Mouse (Mus musculus): ENCODE results near the gene Plk5. TPM values are rescaled to one million over a fixed set of nuclear protein-coding genes. Genes with fewer than 3 reads are reported as not detected.
A peak's percentile ranks its signal among the peaks of the same experiment; 100 is the strongest.

Plk5 gene
- total RNA-seq, 2 experiments from 2014 or later, result not detected

DNA sequence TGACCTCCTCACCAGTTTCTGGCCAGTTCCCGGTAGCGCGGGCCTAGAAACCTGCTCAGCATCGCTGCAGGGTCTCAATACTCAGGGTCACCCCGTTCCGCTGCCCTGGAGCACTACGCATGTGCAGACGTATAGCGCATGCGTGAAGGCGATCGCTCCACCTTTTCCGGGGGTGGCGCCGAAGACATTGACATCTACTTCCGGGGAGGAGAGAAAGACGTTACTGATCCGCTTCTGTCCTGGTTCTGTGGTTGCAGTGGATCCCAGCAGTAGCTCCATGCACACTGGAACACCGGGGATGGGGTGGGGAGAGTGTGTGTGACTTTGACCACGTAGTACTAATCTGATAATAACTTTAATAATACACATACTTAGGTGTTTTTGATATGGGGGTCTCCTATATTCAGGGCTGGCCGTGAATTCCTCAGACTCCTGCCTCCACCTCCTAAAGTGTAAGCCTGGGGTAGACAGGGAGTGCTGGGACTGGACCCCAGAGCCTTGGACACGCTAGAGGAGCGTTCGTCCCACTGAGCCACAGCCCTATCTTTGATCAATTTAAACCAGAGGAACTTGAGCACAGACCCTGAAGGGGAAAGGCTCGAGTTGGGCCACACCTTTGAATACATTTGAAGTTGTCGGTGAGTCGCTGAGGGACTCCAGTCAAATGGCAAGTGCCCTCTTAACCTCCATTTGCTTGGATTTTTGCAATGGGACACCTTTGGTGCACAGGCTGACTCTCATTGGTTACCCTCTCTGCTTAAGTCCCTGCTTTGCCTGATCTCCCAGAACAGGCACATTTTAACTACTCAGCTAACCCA, 50.6 kb downstream of the Plk5 start, which contains the start of gene Uqcr11:
TSS of gene Uqcr11 (minus strand) at position 147 of the 818 bp plus-strand sequence.
- ATAC-seq (replicated peaks; ENCODE audit: poor library complexity), result peak; percentile 82

DNA sequence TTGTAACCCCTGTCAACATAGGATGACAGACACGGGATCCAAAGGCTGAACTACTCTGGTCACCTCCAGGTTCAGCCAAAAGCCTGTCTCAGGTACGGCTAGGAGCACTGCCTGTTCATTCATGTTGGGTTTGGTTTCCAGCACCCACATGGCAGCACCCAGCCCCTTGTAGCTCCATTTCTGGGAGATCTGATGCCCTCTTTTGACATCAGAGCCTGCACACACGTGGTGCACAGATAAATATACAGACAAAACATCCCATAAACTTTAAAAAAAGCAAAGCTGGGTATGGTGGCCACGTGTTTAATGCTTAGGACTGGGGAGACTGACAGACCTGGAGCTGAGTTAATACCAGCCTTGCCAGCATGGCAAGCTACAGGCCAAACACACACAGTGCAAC, 51.7 kb downstream of the Plk5 start:
- no peak for ATAC-seq (replicated peaks; ENCODE audit: poor library complexity)

DNA sequence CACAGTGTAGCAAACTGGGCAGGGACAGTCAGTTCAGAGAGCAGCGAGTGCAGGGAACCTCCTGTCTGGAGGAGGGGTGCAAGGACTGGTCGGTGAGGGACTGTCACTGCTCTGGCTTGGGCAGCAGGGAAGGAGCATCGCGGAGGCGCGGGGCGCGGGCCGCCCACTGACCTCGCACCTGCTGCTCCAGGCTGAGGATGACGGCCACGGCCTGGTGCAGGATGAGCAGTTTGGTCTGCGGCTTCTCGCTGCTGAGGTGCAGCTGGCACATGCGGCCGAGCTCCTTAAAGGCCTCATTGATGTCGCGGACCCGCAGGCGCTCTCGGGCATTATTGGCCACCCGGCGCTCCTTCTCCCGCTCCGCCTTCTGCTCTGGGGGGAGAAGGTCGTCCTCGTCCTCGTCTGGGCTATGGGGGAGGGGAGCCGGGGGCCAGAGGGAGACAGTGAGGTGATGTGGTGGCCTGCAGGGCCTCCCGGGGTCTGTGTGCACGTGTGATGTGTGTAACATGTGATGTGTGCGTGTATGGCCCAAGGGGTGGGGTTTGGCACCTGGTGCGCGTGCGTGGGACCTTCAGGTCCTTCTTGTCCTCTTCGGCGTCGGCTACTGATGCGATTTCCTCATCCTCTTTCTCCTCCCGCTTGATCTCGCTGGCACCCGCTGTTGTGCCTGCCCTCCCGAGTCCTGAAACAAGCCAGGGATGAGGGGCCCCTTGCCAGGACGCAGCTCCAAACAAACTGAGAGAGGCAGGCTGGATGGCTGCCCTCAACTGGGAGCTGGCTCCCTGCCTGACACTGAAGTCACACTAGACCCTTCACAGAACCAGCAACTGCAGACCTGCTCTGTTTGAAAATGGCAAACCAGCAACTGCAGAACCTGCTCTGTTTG, 56.6 kb downstream of the Plk5 start:
- ATAC-seq (replicated peaks; ENCODE audit: poor library complexity), result no peak

Other genes with a start within 250 kb of the Plk5 start
- gene Stk11, start 240.7 kb upstream of the Plk5 start, total RNA-seq (2015), result 71.7 and 81.1 TPM in 2 replicates
- 159 and 172 TPM in 2 replicates for gene Stk11, start 240.7 kb upstream of the Plk5 start, total RNA-seq (2017)
- 187 and 199 TPM in 2 replicates for gene Atp5d, start 217.8 kb upstream of the Plk5 start, total RNA-seq (2015)
- 37.6 and 39.3 TPM in 2 replicates for gene Atp5d, start 217.8 kb upstream of the Plk5 start, total RNA-seq (2017)
- 3.8 and 4.8 TPM in 2 replicates for gene Cbarp, start 215.6 kb upstream of the Plk5 start, total RNA-seq (2015)
- gene Cbarp, start 215.6 kb upstream of the Plk5 start, total RNA-seq (2017), result 2.0 and 2.2 TPM in 2 replicates
- gene Midn, start 208.2 kb upstream of the Plk5 start, total RNA-seq (2015), result 21.4 and 22.2 TPM in 2 replicates
- 12.7 and 17.9 TPM in 2 replicates for gene Midn, start 208.2 kb upstream of the Plk5 start, total RNA-seq (2017)
- 16.1 and 18.4 TPM in 2 replicates for gene Cirbp, start 190.5 kb upstream of the Plk5 start, total RNA-seq (2015)
- gene Cirbp, start 190.5 kb upstream of the Plk5 start, total RNA-seq (2017), result 35.4 and 60.4 TPM in 2 replicates
- 17.2 and 18.2 TPM in 2 replicates for gene 1600002K03Rik, start 183.5 kb upstream of the Plk5 start, total RNA-seq (2015)
- gene 1600002K03Rik, start 183.5 kb upstream of the Plk5 start, total RNA-seq (2017), result 13.4 and 13.5 TPM in 2 replicates
- gene Efna2, start 177.0 kb upstream of the Plk5 start, total RNA-seq (2015), result 0.54 TPM in 1 of 2 replicates, not detected in the other
- gene Efna2, start 177.0 kb upstream of the Plk5 start, total RNA-seq (2017), result 0.37 TPM in 1 of 2 replicates, not detected in the other
- gene Mum1, start 130.0 kb upstream of the Plk5 start, total RNA-seq (2015), result 27.6 and 30.9 TPM in 2 replicates
- gene Mum1, start 130.0 kb upstream of the Plk5 start, total RNA-seq (2017), result 28.9 and 30.0 TPM in 2 replicates
- 138 and 162 TPM in 2 replicates for gene Ndufs7, start 107.3 kb upstream of the Plk5 start, total RNA-seq (2015)
- 106 and 135 TPM in 2 replicates for gene Ndufs7, start 107.3 kb upstream of the Plk5 start, total RNA-seq (2017)
- gene Gamt, start 95.4 kb upstream of the Plk5 start, total RNA-seq (2015), result 3.2 and 3.7 TPM in 2 replicates
- gene Gamt, start 95.4 kb upstream of the Plk5 start, total RNA-seq (2017), result 2.5 and 7.4 TPM in 2 replicates
- 55.4 and 61.6 TPM in 2 replicates for gene Dazap1, start 95.0 kb upstream of the Plk5 start, total RNA-seq (2015)
- 231 and 302 TPM in 2 replicates for gene Dazap1, start 95.0 kb upstream of the Plk5 start, total RNA-seq (2017)
- gene Rps15, start 64.0 kb upstream of the Plk5 start, total RNA-seq (2015), result 2,196 and 2,314 TPM in 2 replicates
- gene Rps15, start 64.0 kb upstream of the Plk5 start, total RNA-seq (2017), result 2,623 and 2,987 TPM in 2 replicates
- gene Apc2, start 60.5 kb upstream of the Plk5 start, total RNA-seq (2015), result not detected in 2 replicates
- 0.03 TPM in 1 of 2 replicates, not detected in the other for gene Apc2, start 60.5 kb upstream of the Plk5 start, total RNA-seq (2017)
- gene 2310011J03Rik, start 35.9 kb upstream of the Plk5 start, total RNA-seq (2015), result 22.9 and 24.2 TPM in 2 replicates
- 15.7 and 16.8 TPM in 2 replicates for gene 2310011J03Rik, start 35.9 kb upstream of the Plk5 start, total RNA-seq (2017)
- 5.3 and 7.0 TPM in 2 replicates for gene Pcsk4, start 27.0 kb upstream of the Plk5 start, total RNA-seq (2015)
- 0.67 and 1.8 TPM in 2 replicates for gene Pcsk4, start 27.0 kb upstream of the Plk5 start, total RNA-seq (2017)
- 2.7 and 3.8 TPM in 2 replicates for gene Reep6, start 26.5 kb upstream of the Plk5 start, total RNA-seq (2015)
- gene Reep6, start 26.5 kb upstream of the Plk5 start, total RNA-seq (2017), result 1.2 and 1.5 TPM in 2 replicates
- 0.15 and 0.25 TPM in 2 replicates for gene Adamtsl5, start 8.0 kb upstream of the Plk5 start, total RNA-seq (2015)
- gene Adamtsl5, start 8.0 kb upstream of the Plk5 start, total RNA-seq (2017), result 0.20 and 0.46 TPM in 2 replicates
- gene Mex3d, start 31.2 kb downstream of the Plk5 start, total RNA-seq (2015), result 1.9 and 4.3 TPM in 2 replicates
- gene Mex3d, start 31.2 kb downstream of the Plk5 start, total RNA-seq (2017), result 2.7 and 7.9 TPM in 2 replicates
- 91.1 and 96.6 TPM in 2 replicates for gene Mbd3, start 43.1 kb downstream of the Plk5 start, total RNA-seq (2015)
- gene Mbd3, start 43.1 kb downstream of the Plk5 start, total RNA-seq (2017), result 82.8 and 90.8 TPM in 2 replicates
- 202 and 210 TPM in 2 replicates for gene Uqcr11, start 50.4 kb downstream of the Plk5 start, total RNA-seq (2015)
- gene Uqcr11, start 50.4 kb downstream of the Plk5 start, total RNA-seq (2017), result 184 and 263 TPM in 2 replicates
- gene Tcf3, start 77.2 kb downstream of the Plk5 start, total RNA-seq (2015), result 29.9 and 35.3 TPM in 2 replicates
- 33.5 and 51.0 TPM in 2 replicates for gene Tcf3, start 77.2 kb downstream of the Plk5 start, total RNA-seq (2017)
- gene Onecut3, start 138.4 kb downstream of the Plk5 start, total RNA-seq (2015), result not detected in 2 replicates
- not detected in 2 replicates for gene Onecut3, start 138.4 kb downstream of the Plk5 start, total RNA-seq (2017)
- not detected in 2 replicates for gene Atp8b3, start 182.7 kb downstream of the Plk5 start, total RNA-seq (2015)
- not detected in 2 replicates for gene Atp8b3, start 182.7 kb downstream of the Plk5 start, total RNA-seq (2017)
- 34.1 and 35.2 TPM in 2 replicates for gene Rexo1, start 205.1 kb downstream of the Plk5 start, total RNA-seq (2015)
- 17.1 and 19.2 TPM in 2 replicates for gene Rexo1, start 205.1 kb downstream of the Plk5 start, total RNA-seq (2017)
- 5.3 and 5.4 TPM in 2 replicates for gene Klf16, start 220.9 kb downstream of the Plk5 start, total RNA-seq (2015)
- 4.3 and 6.0 TPM in 2 replicates for gene Klf16, start 220.9 kb downstream of the Plk5 start, total RNA-seq (2017)
- gene Abhd17a, start 233.9 kb downstream of the Plk5 start, total RNA-seq (2015), result 59.7 and 79.8 TPM in 2 replicates
- gene Abhd17a, start 233.9 kb downstream of the Plk5 start, total RNA-seq (2017), result 20.5 and 29.4 TPM in 2 replicates
- gene Scamp4, start 246.4 kb downstream of the Plk5 start, total RNA-seq (2015), result 25.9 and 27.2 TPM in 2 replicates
- gene Scamp4, start 246.4 kb downstream of the Plk5 start, total RNA-seq (2017), result 11.2 and 15.9 TPM in 2 replicates
- 0.57 and 0.81 TPM in 2 replicates for gene Adat3, start 246.4 kb downstream of the Plk5 start, total RNA-seq (2015)
- gene Adat3, start 246.4 kb downstream of the Plk5 start, total RNA-seq (2017), result 0.08 TPM in 1 of 2 replicates, not detected in the other
- 0.17 and 0.57 TPM in 2 replicates for gene Gm49322, start 249.6 kb downstream of the Plk5 start, total RNA-seq (2015)
- 0.61 TPM in 1 of 2 replicates, not detected in the other for gene Gm49322, start 249.6 kb downstream of the Plk5 start, total RNA-seq (2017)